In genomic region chr12:69333547-69333946, GRCm38 (mm10) we compare ENCODE assay signal across 8 mouse cellular contexts. TPM values are rescaled to one million over a fixed set of nuclear protein-coding genes. Genes with fewer than 3 reads are reported as not detected.
DNase-seq lines count a peak whose midpoint lies in the region; ATAC-seq lines count a peak whose summit lies in the region.

No protein-coding gene starts in this region.

- H3K4me3 ChIP-seq in hindbrain, embryonic 11.5 days (ENCODE audit: low read depth, low read length), result no peak overlapping the region
- no peak overlapping the region for H3K4me3 ChIP-seq in hindbrain, embryonic 12.5 days
- no peak overlapping the region for H3K4me3 ChIP-seq in midbrain, embryonic 11.5 days (ENCODE audit: low read depth, low read length)

- no peak overlapping the region for H3K9ac ChIP-seq in hindbrain, embryonic 11.5 days (ENCODE audit: low read depth, low read length)
- H3K9ac ChIP-seq in hindbrain, embryonic 12.5 days, result no peak overlapping the region
- H3K9ac ChIP-seq in midbrain, embryonic 11.5 days (ENCODE audit: low read length), result no peak overlapping the region

- no peak overlapping the region for H3K27ac ChIP-seq in hindbrain, embryonic 11.5 days (ENCODE audit: low read depth, low read length)
- no peak overlapping the region for H3K27ac ChIP-seq in hindbrain, embryonic 12.5 days
- no peak overlapping the region for H3K27ac ChIP-seq in midbrain, embryonic 11.5 days (ENCODE audit: low read depth, low read length)

- H3K9me3 ChIP-seq in hindbrain, embryonic 11.5 days (ENCODE audit: control insufficient read depth, low read length), result no peaks in the 10 kb centered on the region
- no peaks in the 10 kb centered on the region for H3K9me3 ChIP-seq in hindbrain, embryonic 12.5 days (replicated peaks)
- no peaks in the 10 kb centered on the region for H3K9me3 ChIP-seq in midbrain, embryonic 11.5 days (ENCODE audit: control insufficient read depth, low read length)

- no peaks in the 10 kb centered on the region for H3K27me3 ChIP-seq in hindbrain, embryonic 11.5 days (ENCODE audit: control insufficient read depth, insufficient read depth, low read length)
- no peaks in the 10 kb centered on the region for H3K27me3 ChIP-seq in hindbrain, embryonic 12.5 days
- H3K27me3 ChIP-seq in midbrain, embryonic 11.5 days (ENCODE audit: control insufficient read depth, insufficient read depth, low read length), result no peaks in the 10 kb centered on the region

- no peaks in the 10 kb centered on the region for H3K4me1 ChIP-seq in hindbrain, embryonic 11.5 days (replicated peaks; ENCODE audit: control insufficient read depth, insufficient read depth, low read length)
- no peaks in the 10 kb centered on the region for H3K4me1 ChIP-seq in hindbrain, embryonic 12.5 days
- no peaks in the 10 kb centered on the region for H3K4me1 ChIP-seq in midbrain, embryonic 11.5 days (ENCODE audit: control insufficient read depth, insufficient read depth, low read length)

- WGBS in hindbrain, embryonic 11.5 days, result 90% methylated on average over 2 of the region's 2 CpGs
- WGBS in hindbrain, embryonic 12.5 days, result 82% methylated on average over 2 of the region's 2 CpGs
- 93% methylated on average over 2 of the region's 2 CpGs for WGBS in midbrain, embryonic 11.5 days

- 0 out of 2 replicates have a peak, but pooled peaks cover 4% of the 10 kb centered on the region for H3K36me3 ChIP-seq in hindbrain, embryonic 11.5 days (ENCODE audit: control insufficient read depth, insufficient read depth, low read length)
- peaks cover 54% of the 10 kb centered on the region for H3K36me3 ChIP-seq in hindbrain, embryonic 12.5 days
- peaks cover 6% of the 10 kb centered on the region; the same call in 1 of the 2 replicates for H3K36me3 ChIP-seq in midbrain, embryonic 11.5 days (ENCODE audit: control insufficient read depth, insufficient read depth, low read length)

- DNase-seq in hindbrain, embryonic 11.5 days (ENCODE audit: low spot score), result peak; percentile 43
- peak; percentile 46 for DNase-seq in A20 (ENCODE audit: low read depth, low spot score)
- DNase-seq in MEL-GATA-1-ER (ENCODE audit: extremely low read depth, low read depth), result peak; percentile 26
- DNase-seq in naive thymus-derived CD4-positive, alpha-beta T cell, adult 2 months (ENCODE audit: low read depth), result peak; percentile 78
- no peak for DNase-seq in midbrain, embryonic 11.5 days (ENCODE audit: low spot score, missing footprints)
- DNase-seq in frontal cortex, postnatal 36 days (ENCODE audit: low spot score in 2 of 2), result no peak

- no peak overlapping the region for H3K4me2 ChIP-seq in hindbrain, embryonic 11.5 days (replicated peaks; ENCODE audit: low read depth, low read length)
- no peak overlapping the region for H3K4me2 ChIP-seq in hindbrain, embryonic 12.5 days (replicated peaks)
- no peak overlapping the region for H3K4me2 ChIP-seq in midbrain, embryonic 11.5 days

- ATAC-seq in hindbrain, embryonic 11.5 days (ENCODE audit: low FRiP score), result no peak
- no peak for ATAC-seq in hindbrain, embryonic 12.5 days (ENCODE audit: low FRiP score)
- ATAC-seq in granulocyte monocyte progenitor cell, adult 5-6 weeks (replicated peaks; ENCODE audit: poor library complexity, severe bottlenecking), result peak; percentile 70
- ATAC-seq in midbrain, embryonic 11.5 days (ENCODE audit: low FRiP score), result no peak

RNA-seq across cellular contexts. Expression of gene Nemf, which starts 23.4 kb away (rescaled TPM):
- 90.2 and 108 TPM in 2 replicates for polyA plus RNA-seq in hindbrain, embryonic 11.5 days (2014; fragmentation: Nextera tagmentation; extraction: Ambion mirVana)
- polyA plus RNA-seq in hindbrain, embryonic 12.5 days (2016; fragmentation: Nextera tagmentation; extraction: Ambion mirVana), result 82.0 and 90.7 TPM in 2 replicates
- 51.7 and 51.9 TPM in 2 replicates for total RNA-seq in granulocyte monocyte progenitor cell, adult 5-6 weeks (2014; fragmentation: Nextera tagmentation)
- total RNA-seq in granulocyte monocyte progenitor cell, adult 5-6 weeks (2017), result 119 and 139 TPM in 2 replicates
- polyA plus RNA-seq in midbrain, embryonic 11.5 days (2014; fragmentation: Nextera tagmentation; extraction: Ambion mirVana), result 89.5 and 96.0 TPM in 2 replicates

RNA-seq across cellular contexts. Expression of gene Klhdc2, which starts 37.1 kb away (rescaled TPM):
- polyA plus RNA-seq in hindbrain, embryonic 11.5 days (2014; fragmentation: Nextera tagmentation; extraction: Ambion mirVana), result 267 and 269 TPM in 2 replicates
- 257 and 262 TPM in 2 replicates for polyA plus RNA-seq in hindbrain, embryonic 12.5 days (2016; fragmentation: Nextera tagmentation; extraction: Ambion mirVana)
- 42.4 and 48.7 TPM in 2 replicates for total RNA-seq in granulocyte monocyte progenitor cell, adult 5-6 weeks (2014; fragmentation: Nextera tagmentation)
- total RNA-seq in granulocyte monocyte progenitor cell, adult 5-6 weeks (2017), result 47.5 and 68.9 TPM in 2 replicates
- 272 and 275 TPM in 2 replicates for polyA plus RNA-seq in midbrain, embryonic 11.5 days (2014; fragmentation: Nextera tagmentation; extraction: Ambion mirVana)

RNA-seq across cellular contexts. Expression of gene Arf6, which starts 38.4 kb away (rescaled TPM):
- polyA plus RNA-seq in hindbrain, embryonic 11.5 days (2014; fragmentation: Nextera tagmentation; extraction: Ambion mirVana), result 47.4 and 49.9 TPM in 2 replicates
- 56.1 and 61.9 TPM in 2 replicates for polyA plus RNA-seq in hindbrain, embryonic 12.5 days (2016; fragmentation: Nextera tagmentation; extraction: Ambion mirVana)
- total RNA-seq in granulocyte monocyte progenitor cell, adult 5-6 weeks (2014; fragmentation: Nextera tagmentation), result 84.7 and 85.7 TPM in 2 replicates
- 148 and 154 TPM in 2 replicates for total RNA-seq in granulocyte monocyte progenitor cell, adult 5-6 weeks (2017)
- polyA plus RNA-seq in midbrain, embryonic 11.5 days (2014; fragmentation: Nextera tagmentation; extraction: Ambion mirVana), result 47.7 and 48.6 TPM in 2 replicates

RNA-seq across cellular contexts. Expression of gene Gm9887, which starts 38.7 kb away (rescaled TPM):
- polyA plus RNA-seq in hindbrain, embryonic 11.5 days (2014; fragmentation: Nextera tagmentation; extraction: Ambion mirVana), result 1.3 and 2.2 TPM in 2 replicates
- 1.1 and 1.8 TPM in 2 replicates for polyA plus RNA-seq in hindbrain, embryonic 12.5 days (2016; fragmentation: Nextera tagmentation; extraction: Ambion mirVana)
- total RNA-seq in granulocyte monocyte progenitor cell, adult 5-6 weeks (2014; fragmentation: Nextera tagmentation), result not detected in 2 replicates
- total RNA-seq in granulocyte monocyte progenitor cell, adult 5-6 weeks (2017), result not detected in 2 replicates
- polyA plus RNA-seq in midbrain, embryonic 11.5 days (2014; fragmentation: Nextera tagmentation; extraction: Ambion mirVana), result 1.4 and 1.6 TPM in 2 replicates

Comparison
In these comparisons a context has a peak if more than half of its experiments do, and no peak if none do; other contexts are left out.
1. DNase-seq: peak in hindbrain, embryonic 11.5 days (single experiment), A20 (single experiment), MEL-GATA-1-ER (single experiment) and naive thymus-derived CD4-positive, alpha-beta T cell, adult 2 months (single experiment); none in midbrain, embryonic 11.5 days (single experiment) and frontal cortex, postnatal 36 days (0 of 2).